8 mouse cellular contexts compared by ENCODE assay signal in genomic region chrX:152234125-152234524, GRCm38 (mm10). TPM values are rescaled to one million over a fixed set of nuclear protein-coding genes. Genes with fewer than 3 reads are reported as not detected.
DNase-seq lines count a peak whose midpoint lies in the region; ATAC-seq lines count a peak whose summit lies in the region.

No protein-coding gene starts in this region.

- peak overlapping the region; percentile 93 for H3K9ac ChIP-seq in heart, embryonic 16.5 days (ENCODE audit: low read length)
- H3K9ac ChIP-seq in forebrain, embryonic 15.5 days (replicated peaks) = peak overlapping the region; percentile 93

- WGBS in heart, embryonic 16.5 days = 11% methylated on average over 3 of the region's 3 CpGs
- WGBS in forebrain, embryonic 15.5 days = 44% methylated on average over 3 of the region's 3 CpGs

- DNase-seq in heart, adult 11 months = no peak
- peak; percentile 42 for DNase-seq in MN1 (ENCODE audit: low spot score)
- peak; percentile 6 for DNase-seq in lung, postnatal 36 days
- DNase-seq in layer of hippocampus, adult 9-11 months = no peak
- no peak for DNase-seq in layer of hippocampus, adult 18-20 months (ENCODE audit: low spot score in 2 of 2)
- DNase-seq in right cerebral cortex, postnatal 36 days (ENCODE audit: low spot score in 2 of 2) = no peak

- peaks cover 14% of the 10 kb centered on the region for H3K4me1 ChIP-seq in heart, embryonic 16.5 days (ENCODE audit: control insufficient read depth, insufficient read depth, low read length)
- H3K4me1 ChIP-seq in forebrain, embryonic 15.5 days = peaks cover 21% of the 10 kb centered on the region

- H3K36me3 ChIP-seq in heart, embryonic 16.5 days (ENCODE audit: control insufficient read depth, insufficient read depth) = peaks cover 13% of the 10 kb centered on the region
- peaks cover 18% of the 10 kb centered on the region for H3K36me3 ChIP-seq in forebrain, embryonic 15.5 days

- ATAC-seq in heart, embryonic 16.5 days (replicated peaks; ENCODE audit: extremely low read depth, insufficient read depth, low FRiP score) = no peak
- no peak for ATAC-seq in forebrain, embryonic 15.5 days (replicated peaks)

- peak overlapping the region; percentile 0; the same call in 1 of the 2 replicates for H3K27ac ChIP-seq in heart, embryonic 16.5 days (ENCODE audit: low read length)
- H3K27ac ChIP-seq in forebrain, embryonic 15.5 days (replicated peaks) = no peak overlapping the region

- peak overlapping the region; percentile 86 for H3K4me3 ChIP-seq in heart, embryonic 16.5 days (ENCODE audit: low read length)
- H3K4me3 ChIP-seq in forebrain, embryonic 15.5 days = peak overlapping the region; percentile 93

- H3K27me3 ChIP-seq in heart, embryonic 16.5 days (ENCODE audit: control insufficient read depth, insufficient read depth, low read length) = no peaks in the 10 kb centered on the region
- no peaks in the 10 kb centered on the region for H3K27me3 ChIP-seq in forebrain, embryonic 15.5 days

- H3K9me3 ChIP-seq in heart, embryonic 16.5 days (replicated peaks; ENCODE audit: control insufficient read depth, low read length) = no peaks in the 10 kb centered on the region
- H3K9me3 ChIP-seq in forebrain, embryonic 15.5 days = no peaks in the 10 kb centered on the region

- H3K4me2 ChIP-seq in heart, embryonic 16.5 days (ENCODE audit: low read depth, low read length) = peak overlapping the region; percentile 77
- peak overlapping the region; percentile 66 for H3K4me2 ChIP-seq in forebrain, embryonic 15.5 days (replicated peaks)

RNA-seq across cellular contexts. Expression of gene Kdm5c, which starts 1.3 kb away (rescaled TPM):
- polyA plus RNA-seq in heart, embryonic 16.5 days (2015; fragmentation: Nextera tagmentation; extraction: Ambion mirVana) = 32.4 and 33.9 TPM in 2 replicates
- polyA plus RNA-seq in forebrain, embryonic 15.5 days (2015; fragmentation: Nextera tagmentation; extraction: Ambion mirVana) = 33.7 and 38.2 TPM in 2 replicates
- 10 to 100 TPM; 45.4 to 79.6 TPM for total RNA-seq in layer of hippocampus, adult 18-20 months (2021)

Comparison
In these comparisons a context has a peak if more than half of its experiments do, and no peak if none do; other contexts are left out.
1. DNase-seq: peak in MN1 (single experiment) and lung, postnatal 36 days (single experiment); none in heart, adult 11 months (single experiment), layer of hippocampus, adult 9-11 months (single experiment), layer of hippocampus, adult 18-20 months (0 of 2) and right cerebral cortex, postnatal 36 days (0 of 2).